Mouse (Mus musculus): ENCODE results near the gene Phb. TPM values are rescaled to one million over a fixed set of nuclear protein-coding genes. Genes with fewer than 3 reads are reported as not detected.
A peak's percentile ranks its signal among the peaks of the same experiment; 100 is the strongest.

Phb gene
- polyA plus RNA-seq (2011; ENCODE audit: insufficient read depth, insufficient read length, low read depth, missing spikeins) = 255 and 274 TPM in 2 replicates

DNA sequence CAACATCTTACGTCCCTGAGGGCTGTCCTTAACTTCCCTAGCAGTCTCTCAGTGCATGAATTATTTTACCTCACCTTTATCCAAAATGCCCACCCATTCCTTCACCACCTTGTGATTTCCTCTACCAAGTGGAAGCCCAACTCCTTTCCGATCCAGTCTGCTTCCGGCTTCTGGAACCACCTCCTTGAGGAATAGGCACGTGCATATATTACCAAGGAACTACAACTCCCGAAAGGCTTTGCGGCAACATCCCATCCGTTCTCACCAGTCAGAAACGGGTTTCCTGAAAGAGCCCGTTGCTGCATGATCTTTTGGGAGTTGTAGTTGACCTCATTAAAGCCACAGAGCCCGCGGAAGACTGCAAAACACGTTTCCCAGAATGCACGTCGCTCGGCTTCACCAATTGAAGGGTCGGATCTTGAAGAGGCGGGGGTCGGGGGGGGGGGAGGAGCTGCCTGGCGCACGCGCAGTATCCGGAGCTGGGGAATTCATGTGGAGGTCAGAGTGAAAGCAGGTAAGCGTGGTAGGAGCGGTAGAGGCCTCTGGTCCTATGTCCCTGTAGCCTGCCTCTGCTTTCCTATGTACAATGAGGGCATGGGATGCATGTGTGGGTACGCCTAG, at the start of gene Phb:
TSS of gene Phb (plus strand) at position 429 of the 621 bp plus-strand sequence.
- Histone ChIP-seq H3K27ac (ENCODE audit: insufficient read depth, low read length) (peak within 1 kb of the TSS; percentile 59), H3K27me3 (ENCODE audit: control insufficient read depth, insufficient read depth, low read length, poor library complexity, severe bottlenecking) (no peaks in the 10 kb centered on the region), H3K36me3 (ENCODE audit: control insufficient read depth, insufficient read depth, low read length, poor library complexity, severe bottlenecking) (peaks cover 33% of the 10 kb centered on the region), H3K9ac (ENCODE audit: low read depth, poor library complexity, severe bottlenecking) (peak within 1 kb of the TSS; percentile 81), H3K4me1 (ENCODE audit: control insufficient read depth, insufficient read depth, low read length) (peaks cover 1% of the 10 kb centered on the region), H3K9me3 (replicated peaks; ENCODE audit: control insufficient read depth, insufficient read depth, low read length, poor library complexity, severe bottlenecking) (no peaks in the 10 kb centered on the region), H3K4me3 (ENCODE audit: low read depth, low read length) (peak within 1 kb of the TSS; percentile 99)
- TF ChIP-seq CTCF (IDR thresholded peaks at IDR 0.05; ENCODE audit: low read depth, low read length) = no peak
- TF ChIP-seq EP300 (IDR thresholded peaks at IDR 0.05; ENCODE audit: insufficient read depth, low read depth, low read length) = no peak
- TF ChIP-seq POLR2A (IDR thresholded peaks at IDR 0.05; ENCODE audit: insufficient read depth, low read length) = peak; percentile 89

DNA sequence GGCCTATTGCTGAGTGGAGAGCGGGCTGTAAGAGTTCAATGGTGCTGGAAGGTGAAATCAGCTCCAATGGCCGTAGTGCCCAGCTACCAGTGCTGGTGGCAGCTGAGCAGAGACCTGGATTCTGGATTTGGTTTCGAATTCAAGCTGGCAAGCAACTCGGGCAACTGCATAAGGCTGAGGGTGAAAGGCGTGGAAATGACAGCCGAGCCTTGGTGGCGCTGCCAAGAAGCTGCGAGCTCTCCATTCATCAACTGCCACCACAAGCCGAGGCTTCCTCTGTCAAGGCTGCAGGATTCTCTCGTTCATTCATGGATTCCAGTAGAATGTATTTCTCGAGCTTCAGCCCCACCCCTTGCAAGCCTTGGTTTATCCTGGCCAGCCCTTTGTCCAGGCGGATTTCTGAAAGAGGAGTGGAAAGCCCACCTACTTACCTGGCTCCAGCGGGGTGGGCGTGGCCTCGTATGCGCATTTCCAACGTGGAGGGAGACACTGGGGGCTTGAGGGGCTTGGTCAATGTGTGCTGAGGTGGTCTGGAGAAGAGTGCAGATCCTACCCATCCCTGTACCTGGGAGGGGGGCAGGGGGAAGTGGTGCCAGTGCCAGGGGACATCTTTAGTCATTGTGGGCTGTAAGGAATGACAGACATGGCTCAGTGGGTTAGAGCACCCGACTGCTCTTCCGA, 48.8 kb upstream of the Phb start:
- Histone ChIP-seq H3K4me1 (ENCODE audit: control insufficient read depth, insufficient read depth, low read length) (peaks cover 18% of the 10 kb centered on the region), H3K9ac (ENCODE audit: low read depth, poor library complexity, severe bottlenecking) (no peak overlapping the region), H3K9me3 (replicated peaks; ENCODE audit: control insufficient read depth, insufficient read depth, low read length, poor library complexity, severe bottlenecking) (no peaks in the 10 kb centered on the region), H3K36me3 (ENCODE audit: control insufficient read depth, insufficient read depth, low read length, poor library complexity, severe bottlenecking) (no peaks in the 10 kb centered on the region), H3K4me3 (ENCODE audit: low read depth, low read length) (no peak overlapping the region), H3K27ac (ENCODE audit: insufficient read depth, low read length) (no peak overlapping the region), H3K27me3 (ENCODE audit: control insufficient read depth, insufficient read depth, low read length, poor library complexity, severe bottlenecking) (no peaks in the 10 kb centered on the region)
- 0 out of 2 replicates have a peak, but pooled peaks have one; percentile 69 for TF ChIP-seq EP300 (IDR thresholded peaks at IDR 0.05; ENCODE audit: insufficient read depth, low read depth, low read length)
- no peak for TF ChIP-seq CTCF (IDR thresholded peaks at IDR 0.05; ENCODE audit: low read depth, low read length)

DNA sequence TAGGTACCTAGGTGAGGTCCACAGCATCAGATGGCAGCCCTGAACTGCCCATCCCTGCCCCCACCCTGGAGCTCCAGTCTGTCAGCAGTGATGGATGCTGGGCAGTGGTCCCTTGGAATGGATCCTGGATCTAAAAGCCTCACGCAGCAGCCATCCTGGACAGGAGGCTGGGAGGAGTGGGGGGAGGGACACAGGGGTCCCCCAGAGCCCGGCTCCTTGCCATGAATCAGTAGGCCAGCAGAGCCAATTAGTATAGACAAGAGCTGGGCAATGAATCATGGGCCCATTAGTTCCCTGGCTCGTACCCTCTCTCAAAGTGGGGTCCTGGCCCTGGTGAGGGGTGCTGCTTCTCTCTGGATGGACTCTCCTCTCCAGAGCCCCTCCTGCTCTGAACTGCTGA, 47.7 kb upstream of the Phb start:
- H3K4me3 ChIP-seq (ENCODE audit: low read depth, low read length) = no peak overlapping the region
- no peak overlapping the region for H3K9ac ChIP-seq (ENCODE audit: low read depth, poor library complexity, severe bottlenecking)
- no peaks in the 10 kb centered on the region for H3K27me3 ChIP-seq (ENCODE audit: control insufficient read depth, insufficient read depth, low read length, poor library complexity, severe bottlenecking)
- H3K9me3 ChIP-seq (replicated peaks; ENCODE audit: control insufficient read depth, insufficient read depth, low read length, poor library complexity, severe bottlenecking) = no peaks in the 10 kb centered on the region
- H3K4me1 ChIP-seq (ENCODE audit: control insufficient read depth, insufficient read depth, low read length) = peaks cover 23% of the 10 kb centered on the region
- TF ChIP-seq EP300 (IDR thresholded peaks at IDR 0.05; ENCODE audit: insufficient read depth, low read depth, low read length) (no peak), CTCF (IDR thresholded peaks at IDR 0.05; ENCODE audit: low read depth, low read length) (no peak), POLR2A (IDR thresholded peaks at IDR 0.05; ENCODE audit: insufficient read depth, low read length) (no peak)
- H3K36me3 ChIP-seq (ENCODE audit: control insufficient read depth, insufficient read depth, low read length, poor library complexity, severe bottlenecking) = no peaks in the 10 kb centered on the region
- no peak overlapping the region for H3K27ac ChIP-seq (ENCODE audit: insufficient read depth, low read length)

DNA sequence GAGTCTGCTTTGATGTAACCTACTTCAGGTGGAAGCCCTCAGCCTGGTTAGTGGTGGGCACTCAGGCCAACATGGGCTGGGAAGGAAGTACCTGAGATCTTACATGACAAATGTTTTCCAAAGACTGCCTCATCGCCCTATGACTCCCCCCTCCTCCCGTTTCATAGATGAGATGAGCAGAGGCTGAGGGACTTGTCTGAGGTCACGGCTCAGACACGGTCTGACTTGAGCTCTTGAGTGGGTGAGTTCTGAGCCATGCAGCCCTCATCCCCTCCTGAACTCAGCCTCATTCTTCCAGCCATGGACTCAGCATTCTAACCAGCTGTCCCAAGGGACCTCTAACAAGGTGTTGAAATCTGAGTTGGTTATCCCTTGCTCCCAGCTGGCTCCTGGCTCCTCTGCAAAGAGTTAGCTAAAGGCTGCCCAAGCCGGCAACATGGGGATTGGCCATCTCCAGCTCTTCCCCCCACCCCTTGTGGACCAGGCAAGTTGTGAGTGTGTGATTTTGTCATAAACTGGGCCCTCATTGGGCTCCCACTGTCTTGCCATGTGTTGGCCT, 46.8 kb upstream of the Phb start:
- Histone ChIP-seq H3K9ac (ENCODE audit: low read depth, poor library complexity, severe bottlenecking) (no peak overlapping the region), H3K9me3 (replicated peaks; ENCODE audit: control insufficient read depth, insufficient read depth, low read length, poor library complexity, severe bottlenecking) (no peaks in the 10 kb centered on the region), H3K4me1 (ENCODE audit: control insufficient read depth, insufficient read depth, low read length) (peaks cover 23% of the 10 kb centered on the region), H3K36me3 (ENCODE audit: control insufficient read depth, insufficient read depth, low read length, poor library complexity, severe bottlenecking) (no peaks in the 10 kb centered on the region), H3K27ac (ENCODE audit: insufficient read depth, low read length) (no peak overlapping the region), H3K4me3 (ENCODE audit: low read depth, low read length) (no peak overlapping the region), H3K27me3 (ENCODE audit: control insufficient read depth, insufficient read depth, low read length, poor library complexity, severe bottlenecking) (no peaks in the 10 kb centered on the region)
- TF ChIP-seq CTCF (IDR thresholded peaks at IDR 0.05; ENCODE audit: low read depth, low read length) (no peak), POLR2A (IDR thresholded peaks at IDR 0.05; ENCODE audit: insufficient read depth, low read length) (no peak), EP300 (IDR thresholded peaks at IDR 0.05; ENCODE audit: insufficient read depth, low read depth, low read length) (no peak)

DNA sequence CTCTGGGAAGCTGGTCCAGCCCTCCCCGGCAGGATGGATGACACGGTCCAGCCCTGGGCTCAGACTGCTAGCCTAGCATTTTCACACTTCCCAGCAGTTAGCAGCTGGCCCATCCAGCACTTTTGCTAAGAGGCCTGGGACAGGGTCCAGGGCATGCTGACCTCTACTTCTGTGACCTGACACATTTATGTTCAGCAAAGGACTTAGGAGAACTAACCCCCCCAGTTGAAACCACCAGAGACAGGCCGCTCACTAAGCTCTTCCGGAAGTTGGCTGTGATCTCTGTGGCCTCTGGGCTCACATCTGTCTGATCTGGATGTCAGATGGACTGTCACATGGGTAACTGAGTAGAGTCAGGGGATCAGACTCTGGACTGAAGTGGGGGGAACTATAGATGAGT, 45.7 kb upstream of the Phb start:
- Histone ChIP-seq H3K27me3 (ENCODE audit: control insufficient read depth, insufficient read depth, low read length, poor library complexity, severe bottlenecking) (no peaks in the 10 kb centered on the region), H3K36me3 (ENCODE audit: control insufficient read depth, insufficient read depth, low read length, poor library complexity, severe bottlenecking) (no peaks in the 10 kb centered on the region), H3K27ac (ENCODE audit: insufficient read depth, low read length) (peak overlapping the region; percentile 92), H3K4me1 (ENCODE audit: control insufficient read depth, insufficient read depth, low read length) (peaks cover 23% of the 10 kb centered on the region), H3K9me3 (replicated peaks; ENCODE audit: control insufficient read depth, insufficient read depth, low read length, poor library complexity, severe bottlenecking) (no peaks in the 10 kb centered on the region), H3K4me3 (ENCODE audit: low read depth, low read length) (no peak overlapping the region), H3K9ac (ENCODE audit: low read depth, poor library complexity, severe bottlenecking) (peak overlapping the region; percentile 20; the same call in 1 of the 2 replicates)
- TF ChIP-seq POLR2A (IDR thresholded peaks at IDR 0.05; ENCODE audit: insufficient read depth, low read length) = no peak
- no peak for TF ChIP-seq CTCF (IDR thresholded peaks at IDR 0.05; ENCODE audit: low read depth, low read length)
- peak; percentile 71; the same call in 1 of the 2 replicates for TF ChIP-seq EP300 (IDR thresholded peaks at IDR 0.05; ENCODE audit: insufficient read depth, low read depth, low read length)

All from ES-Bruce4 (cell line).